Mouse (Mus musculus) erythroid progenitor cell, adult 5-6 weeks (primary cell): Measurements from ENCODE around the gene Scn10a. TPM values are rescaled to one million over a fixed set of nuclear protein-coding genes. Genes with fewer than 3 reads are reported as not detected.

Experiments used
- ATAC-seq: replicated peaks from 2 replicates; pipeline ENCODE4 v1.8.0; 2016; ENCODE audit warnings: moderate number of reproducible peaks, mild to moderate bottlenecking, moderate TSS enrichment, inconsistent platforms; ENCODE audit not compliant: poor library complexity, low FRiP score, severe bottlenecking
- total RNA-seq, 2 experiments: library from RNA; stranded (forward) in 1 of 2; stranded (reverse) in 1 of 2; fragments of 150-400 nt in 1 of 2; fragments of 186-747, 209-891 nt in 1 of 2; gene quantifications; 2 replicates each; pipeline versions ENCODE4 v1.2.3 to v1.2.4; 2015 to 2017; ENCODE audit warnings: low replicate concordance in 2 of 2

Scn10a gene
- total RNA-seq, 2 experiments from 2014 or later = not detected

DNA sequence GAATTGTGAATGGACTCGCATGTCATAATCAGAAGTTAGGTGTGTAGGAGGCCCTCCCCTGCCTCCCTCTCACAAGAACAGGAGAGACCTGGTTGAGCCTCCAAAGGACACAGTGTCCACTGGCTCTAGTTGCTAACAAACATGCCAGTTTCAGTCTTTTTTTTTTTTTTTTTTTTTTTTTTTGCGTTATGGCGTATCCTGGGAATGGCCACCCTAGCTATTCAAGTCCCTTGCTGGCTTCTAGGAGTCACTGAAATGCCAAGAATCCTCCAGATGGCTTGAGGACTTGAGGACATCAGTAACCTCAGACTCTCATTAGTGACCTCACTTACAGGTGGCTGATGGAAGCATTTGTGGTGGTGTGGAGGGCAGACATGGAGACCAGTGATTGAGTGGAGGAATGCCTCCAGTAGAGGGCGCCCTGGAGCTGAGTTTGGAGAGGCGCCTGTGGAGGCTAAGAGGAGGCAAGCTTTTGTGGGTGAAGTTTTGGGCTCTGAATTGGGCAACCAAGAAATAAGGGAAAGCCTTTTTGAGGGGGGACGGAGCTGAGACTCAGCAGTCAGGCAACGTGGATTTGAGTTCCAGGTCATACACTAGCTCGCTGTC lies 72.1 kb downstream of the Scn10a start:
- no peak for ATAC-seq

DNA sequence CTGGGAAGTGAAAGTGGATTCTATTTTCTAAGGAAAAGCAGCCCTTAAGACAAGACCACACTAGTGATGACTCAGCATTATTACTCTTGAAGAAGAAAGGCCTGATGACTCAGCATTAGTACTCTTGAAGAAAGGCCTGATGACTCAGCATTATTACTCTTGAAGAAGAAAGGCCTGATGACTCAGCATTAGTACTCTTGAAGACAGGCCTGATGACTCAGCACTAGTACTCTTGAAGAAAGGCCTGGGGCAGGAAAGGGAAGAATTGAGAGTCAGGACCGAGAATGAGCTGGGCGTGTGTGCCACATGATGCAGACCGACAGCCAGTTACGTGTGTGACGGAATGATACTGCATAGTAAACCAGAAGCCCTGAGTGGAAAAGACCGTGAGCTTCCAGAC lies 77.1 kb downstream of the Scn10a start:
- ATAC-seq = peak; percentile 57; the same call in 1 of the 2 replicates

DNA sequence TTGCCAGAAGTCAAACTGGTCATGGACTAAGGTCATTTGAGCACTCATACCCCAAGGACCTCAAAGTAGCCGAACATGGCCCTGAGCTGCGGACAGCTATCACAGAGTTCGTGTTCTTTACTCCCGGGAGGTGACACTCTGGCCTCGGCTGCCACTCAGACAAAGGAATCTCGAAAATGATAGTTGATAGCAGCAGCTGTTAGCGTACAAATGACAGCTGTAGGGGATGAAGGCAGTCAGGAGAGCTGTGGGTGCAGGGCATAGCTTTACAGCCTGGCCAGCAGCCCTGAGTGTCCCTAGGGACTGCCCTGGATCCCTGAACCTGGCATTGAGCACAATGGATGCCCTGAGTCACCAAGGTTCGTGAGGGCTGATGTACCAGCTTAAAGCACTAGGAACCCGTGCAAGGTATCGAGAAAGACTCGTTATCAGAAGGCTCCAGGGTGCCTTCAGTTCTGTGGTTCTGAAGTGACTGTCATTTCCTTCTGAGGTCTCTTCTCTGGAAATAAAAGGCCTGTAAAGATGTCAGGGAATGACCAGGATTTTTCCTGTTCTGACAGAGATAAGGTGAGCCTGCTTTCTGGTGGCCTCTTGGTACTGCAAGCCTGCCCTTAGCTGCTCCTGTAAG lies 84.8 kb downstream of the Scn10a start:
- no peak for ATAC-seq

DNA sequence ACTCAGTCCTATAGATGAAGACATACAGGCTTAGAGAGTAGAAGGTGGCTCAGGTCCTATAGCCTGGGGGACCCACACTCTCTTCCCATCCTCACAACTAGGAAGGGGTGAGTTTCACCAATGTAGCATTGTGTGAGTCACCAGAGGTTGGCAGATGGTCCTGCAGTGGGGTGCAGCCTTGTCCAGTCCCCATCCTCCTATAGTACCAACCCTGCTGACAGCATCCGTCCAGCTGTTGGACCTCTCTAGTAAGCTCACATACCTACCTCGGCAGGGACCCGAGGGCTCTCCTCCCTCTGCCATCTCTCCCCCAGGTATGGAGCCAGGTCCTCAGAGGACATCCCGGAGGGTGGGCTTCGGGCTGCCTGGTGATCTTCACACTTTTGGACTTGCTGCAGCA lies 85.6 kb downstream of the Scn10a start:
- ATAC-seq = no peak

GRCm38 (mm10) chr9:119632801-119633200 lies 86.3 kb downstream of the Scn10a start:
- no peak for ATAC-seq

- ATAC-seq = peak; percentile 66
These were observed 87.1 kb downstream of the Scn10a start for GRCm38 (mm10) chr9:119631899-119632533.

DNA sequence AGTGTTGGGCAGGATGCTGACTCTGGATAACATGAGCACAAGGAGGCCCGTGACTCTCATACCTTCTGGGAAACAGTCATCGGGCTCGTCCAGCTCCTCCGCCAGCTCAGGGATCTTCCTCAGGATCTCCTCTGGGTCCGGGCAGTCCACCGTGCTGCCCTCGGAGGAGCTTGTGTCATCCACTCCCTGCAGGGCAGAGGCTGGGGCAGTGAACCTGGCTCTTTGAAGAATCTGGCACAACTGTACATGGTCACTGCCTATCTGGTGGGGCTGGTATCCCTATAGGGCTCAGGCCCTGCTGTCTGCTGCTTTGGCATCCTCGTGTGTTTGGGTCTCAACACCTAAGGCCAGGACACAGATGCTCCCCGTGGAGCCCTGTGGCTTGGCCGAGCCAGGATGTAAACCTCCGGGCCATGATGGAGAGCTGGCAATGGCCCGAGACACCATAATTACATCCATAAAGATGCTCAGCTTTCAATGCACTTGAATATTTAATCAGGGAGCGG lies 87.7 kb downstream of the Scn10a start:
- ATAC-seq = no peak

GRCm38 (mm10) chr9:119628690-119629268 lies 90.3 kb downstream of the Scn10a start:
- ATAC-seq = no peak

DNA sequence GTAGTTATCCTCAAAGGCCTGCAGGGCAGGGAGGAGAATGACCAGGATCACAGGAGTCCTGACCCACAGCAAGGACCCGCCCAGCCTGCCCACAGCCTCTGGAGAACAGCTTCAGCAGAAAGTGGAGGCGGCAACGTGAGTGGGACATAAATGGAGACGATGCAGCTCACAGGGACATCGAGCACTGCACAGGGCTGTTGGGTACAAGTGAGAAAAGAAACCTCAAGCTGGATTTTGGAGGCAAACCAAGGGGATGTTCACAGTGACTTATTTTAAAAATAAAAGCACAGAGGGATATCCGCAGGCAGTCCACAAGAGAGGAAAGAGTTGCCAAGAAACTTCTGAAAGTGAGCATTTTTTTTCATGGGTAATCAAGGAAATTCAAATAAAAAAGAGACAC lies 91.9 kb downstream of the Scn10a start:
- ATAC-seq = no peak

DNA sequence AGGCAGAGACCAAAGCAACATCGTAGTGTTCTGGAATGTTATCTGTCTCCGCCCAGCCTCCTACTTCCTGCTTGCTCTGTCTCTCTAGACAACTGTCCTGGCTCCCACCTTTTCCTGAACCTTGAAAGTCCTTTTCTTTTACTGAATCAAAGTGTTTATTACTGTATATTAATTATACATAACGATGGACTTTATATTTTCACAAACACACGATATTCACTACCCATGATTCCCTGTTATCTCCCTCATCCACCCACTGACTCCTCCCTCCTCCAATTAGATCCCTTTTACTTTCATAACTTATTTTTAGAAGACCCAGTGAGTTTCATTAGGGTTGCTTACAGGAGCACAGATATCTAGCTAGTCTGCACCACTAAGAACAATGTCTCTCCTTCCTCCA lies 95.0 kb downstream of the Scn10a start:
- ATAC-seq = no peak

- ATAC-seq = no peak
These were observed 104.3 kb downstream of the Scn10a start for GRCm38 (mm10) chr9:119614798-119615197.

DNA sequence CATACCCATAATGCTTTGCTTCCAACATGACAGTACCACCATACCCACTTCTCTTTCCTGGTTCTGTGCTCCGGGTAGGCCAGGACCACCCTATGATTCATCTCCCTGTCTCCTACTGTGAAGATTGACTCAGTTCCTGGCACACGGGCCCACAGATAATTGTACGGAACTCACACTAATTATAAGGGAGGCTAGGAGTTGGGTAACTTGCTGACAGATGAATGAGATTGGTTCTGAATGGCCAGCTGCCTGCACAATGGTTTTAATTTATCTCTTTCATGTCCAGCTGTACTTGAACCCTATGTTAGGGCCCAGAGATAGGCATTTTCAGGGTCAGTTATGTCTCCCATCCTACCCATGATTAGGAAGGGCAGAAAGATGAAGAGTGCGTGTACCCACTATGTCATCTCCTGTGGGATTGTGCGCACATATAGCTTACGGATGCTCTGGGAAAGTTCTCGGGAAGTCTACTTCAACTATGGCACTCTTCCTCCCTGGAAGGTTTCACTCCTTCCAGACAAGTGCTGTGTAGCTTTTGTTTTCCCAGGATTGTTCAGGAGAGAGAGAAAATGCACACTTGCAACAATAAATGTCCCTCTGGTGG lies 108.5 kb downstream of the Scn10a start:
- no peak for ATAC-seq

GRCm38 (mm10) chr9:119606906-119607305 lies 112.2 kb downstream of the Scn10a start:
- no peak for ATAC-seq

- ATAC-seq = no peak
These were observed 114.5 kb downstream of the Scn10a start for GRCm38 (mm10) chr9:119604607-119605006.

DNA sequence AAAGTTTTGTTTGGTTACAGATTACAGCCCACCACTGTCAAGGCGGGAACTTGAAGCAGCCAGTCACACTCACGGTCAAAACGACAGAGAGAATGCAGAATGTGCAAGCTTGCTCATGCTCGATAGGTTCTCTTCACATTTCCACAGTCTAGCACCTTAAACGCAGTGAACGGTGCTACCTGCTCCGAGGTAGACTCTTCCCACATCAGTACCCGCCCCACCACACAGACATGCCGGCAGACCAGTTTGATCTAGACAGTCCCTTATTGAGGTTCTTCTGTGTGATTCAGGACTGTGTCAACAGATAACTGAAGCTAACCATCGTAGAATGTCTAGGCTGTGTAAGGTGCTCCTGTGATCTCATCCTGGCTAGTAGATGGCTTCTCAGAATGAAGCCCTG lies 120.6 kb downstream of the Scn10a start:
- no peak for ATAC-seq

- ATAC-seq = no peak
These were observed 121.8 kb downstream of the Scn10a start for GRCm38 (mm10) chr9:119597332-119597731.

- ATAC-seq = no peak
These were observed 129.5 kb downstream of the Scn10a start for GRCm38 (mm10) chr9:119589592-119589991.

DNA sequence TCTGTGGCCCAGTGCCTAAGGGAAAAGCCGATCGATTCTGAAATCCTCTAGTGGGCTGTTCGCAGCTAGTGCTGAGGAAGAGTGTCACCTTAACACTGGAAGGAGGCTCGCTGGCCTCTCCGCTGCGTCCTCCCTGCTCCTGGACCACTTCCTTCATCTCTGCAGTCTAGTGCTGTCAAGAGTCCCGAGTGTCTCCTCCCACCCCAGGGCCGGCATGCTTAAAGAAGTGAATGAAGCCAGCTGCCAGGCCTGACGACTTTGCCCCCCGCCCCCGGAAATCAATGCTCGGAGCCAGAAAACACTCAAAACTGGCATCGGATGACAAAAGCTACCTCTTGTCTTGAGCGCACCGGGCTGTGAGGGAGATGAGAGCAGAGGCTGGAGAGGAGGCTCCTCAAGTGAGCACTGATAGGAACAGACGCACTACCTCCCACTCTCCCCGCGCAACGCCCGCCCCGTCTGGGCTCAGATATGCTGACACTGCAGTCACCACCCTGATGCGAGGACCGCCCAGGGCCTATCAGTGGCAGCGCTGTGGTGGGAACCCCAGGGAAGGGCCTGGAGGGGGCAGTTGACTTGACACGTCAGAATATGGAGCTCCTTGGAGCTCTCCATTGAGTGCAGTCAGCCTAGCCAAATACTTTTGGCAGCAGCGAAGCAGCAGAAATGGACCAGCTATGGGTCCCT lies 130.2 kb downstream of the Scn10a start:
- ATAC-seq = no peak

DNA sequence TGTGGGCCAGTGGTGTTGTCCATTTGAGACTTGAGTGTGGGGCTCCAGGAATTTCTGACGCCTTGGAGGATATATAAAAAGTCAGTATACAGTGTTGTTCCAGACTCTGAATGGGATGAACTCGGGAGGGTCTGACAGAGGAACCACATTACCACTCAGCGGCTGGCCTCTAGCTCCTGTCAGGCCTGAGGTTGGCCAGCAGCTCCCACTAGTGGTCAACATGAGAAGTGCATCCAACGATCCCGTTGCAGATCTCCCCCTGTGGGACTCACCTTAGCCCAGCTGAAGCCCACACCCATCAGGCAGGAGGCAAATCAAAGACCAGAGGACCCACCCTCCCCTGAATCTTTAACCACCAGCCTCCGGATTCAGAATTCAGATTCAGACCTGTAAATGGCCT lies 138.5 kb downstream of the Scn10a start:
- peak; percentile 75 for ATAC-seq

DNA sequence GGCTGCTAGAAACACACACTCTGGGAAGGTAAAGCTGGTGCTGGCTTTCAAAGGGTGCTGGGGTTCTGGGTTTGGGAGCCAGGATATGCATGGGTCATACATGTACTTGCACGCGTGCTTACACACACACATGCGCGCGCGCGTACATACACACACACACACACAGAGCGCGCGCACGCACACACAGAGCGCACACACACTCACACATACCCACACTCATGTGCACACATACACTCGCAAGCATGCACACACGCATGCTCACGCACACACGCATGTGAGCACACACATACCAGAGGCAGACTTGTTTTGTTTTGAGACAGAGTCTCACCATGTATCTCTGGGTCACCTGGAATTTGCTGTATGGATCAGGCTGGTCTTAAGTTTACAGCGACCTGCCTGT lies 138.9 kb downstream of the Scn10a start:
- no peak for ATAC-seq
